Mouse (Mus musculus): ENCODE measurements at regions not wholly inside any gene's neighbourhood (a gene's known extent, or its start where the extent isn't known, plus 50 kb on each side); places are given as distances from the start of the nearest gene placed in this dataset.

DNA sequence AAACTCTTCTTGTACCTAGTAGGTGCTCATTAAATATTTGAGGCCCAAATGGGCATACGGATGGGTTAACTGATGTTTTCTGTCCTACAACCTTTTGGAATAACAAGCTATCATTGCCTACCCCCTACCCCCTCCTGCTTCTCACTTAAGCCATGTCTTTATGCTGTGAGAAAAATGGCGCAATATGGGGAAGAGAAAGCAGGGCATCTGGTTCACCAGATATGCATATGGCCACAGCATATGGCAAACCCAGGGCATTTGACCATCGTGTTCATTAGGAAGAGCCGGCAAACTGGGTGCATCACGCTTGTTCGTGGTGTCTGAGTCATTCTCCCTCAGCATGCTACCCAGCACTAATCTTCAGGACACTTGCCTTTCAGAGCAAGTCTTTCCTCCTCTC is 616.1 kb downstream of the Bcl11a start:
- TF ChIP-seq CTCF (IDR thresholded peaks at IDR 0.05; ENCODE audit: low read depth) (no peak), EP300 (IDR thresholded peaks at IDR 0.05; ENCODE audit: low read depth) (no peak)
